Mouse (Mus musculus) neutrophil, adult 65 days (primary cell): ENCODE results near the gene Cabcoco1. TPM values are rescaled to one million over a fixed set of nuclear protein-coding genes. Genes with fewer than 3 reads are reported as not detected.

Experiments
- total RNA-seq: library from RNA; stranded (reverse); gene quantifications from 2 replicates; pipeline ENCODE4 v1.2.4, GENCODE M21; 2023

The Cabcoco1 gene
- 0.38 TPM in 1 of 2 replicates, not detected in the other for total RNA-seq

GRCm38 (mm10) chr10:68541139-68541942, at the start of gene Cabcoco1:
TSS of gene Cabcoco1 (minus strand) at chr10:68541896.

Other genes starting within 250 kb of the Cabcoco1 start
- 1.2 and 1.6 TPM in 2 replicates for gene Tmem26, start 181.8 kb upstream of the Cabcoco1 start, total RNA-seq